Mouse (Mus musculus): ENCODE measurements around the gene 5730522E02Rik.
A peak's percentile ranks its signal among the peaks of the same experiment; 100 is the strongest.

5730522E02Rik gene

DNA sequence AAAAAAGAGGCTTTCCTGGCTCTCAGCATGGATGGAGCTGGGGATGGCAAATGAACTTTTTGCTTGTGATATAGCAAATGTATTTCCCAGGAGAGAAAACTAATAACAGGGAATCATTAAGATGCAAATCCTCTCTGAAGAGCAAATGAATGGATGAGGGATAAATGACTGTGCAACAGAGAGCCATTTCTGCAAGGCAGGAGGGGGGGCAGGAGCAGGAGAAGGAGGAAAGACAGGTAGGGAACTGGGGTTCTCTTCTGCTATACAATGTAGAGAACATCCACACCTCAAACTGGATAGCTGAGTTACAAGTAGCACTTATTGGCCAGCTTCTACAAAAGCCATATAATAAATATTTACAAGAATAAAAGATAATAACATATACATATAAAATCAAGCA is 390.8 kb downstream of the 5730522E02Rik start:
- no peak for DNase-seq (ENCODE audit: low read depth, low spot score)

- no peak for DNase-seq (ENCODE audit: low read depth, low spot score)
Measured at GRCm38 (mm10) chr11:25813446-25813845, 397.1 kb downstream of the 5730522E02Rik start.

DNA sequence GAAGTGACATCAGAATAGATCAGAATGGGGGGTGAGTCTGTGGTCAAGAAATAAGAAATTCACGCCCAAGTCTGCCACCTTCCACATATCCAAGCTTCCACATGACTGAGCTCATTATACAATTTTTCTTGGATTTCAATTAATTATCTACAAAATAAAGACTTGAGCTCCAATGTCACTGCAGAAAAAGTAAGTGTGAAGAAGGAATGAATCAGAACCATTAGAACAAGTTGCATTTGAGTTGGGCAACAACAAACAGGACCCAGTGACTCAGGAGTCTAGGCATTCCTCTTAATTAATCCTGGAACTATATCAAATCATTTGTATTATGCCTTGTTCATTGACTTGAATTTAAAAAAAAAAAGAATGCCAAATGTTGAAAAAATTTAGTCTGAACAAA is 422.9 kb downstream of the 5730522E02Rik start:
- no peak for DNase-seq (ENCODE audit: low read depth, low spot score)

GRCm38 (mm10) chr11:25772231-25772630 is 438.3 kb downstream of the 5730522E02Rik start:
- no peak for DNase-seq (ENCODE audit: low read depth, low spot score)

DNA sequence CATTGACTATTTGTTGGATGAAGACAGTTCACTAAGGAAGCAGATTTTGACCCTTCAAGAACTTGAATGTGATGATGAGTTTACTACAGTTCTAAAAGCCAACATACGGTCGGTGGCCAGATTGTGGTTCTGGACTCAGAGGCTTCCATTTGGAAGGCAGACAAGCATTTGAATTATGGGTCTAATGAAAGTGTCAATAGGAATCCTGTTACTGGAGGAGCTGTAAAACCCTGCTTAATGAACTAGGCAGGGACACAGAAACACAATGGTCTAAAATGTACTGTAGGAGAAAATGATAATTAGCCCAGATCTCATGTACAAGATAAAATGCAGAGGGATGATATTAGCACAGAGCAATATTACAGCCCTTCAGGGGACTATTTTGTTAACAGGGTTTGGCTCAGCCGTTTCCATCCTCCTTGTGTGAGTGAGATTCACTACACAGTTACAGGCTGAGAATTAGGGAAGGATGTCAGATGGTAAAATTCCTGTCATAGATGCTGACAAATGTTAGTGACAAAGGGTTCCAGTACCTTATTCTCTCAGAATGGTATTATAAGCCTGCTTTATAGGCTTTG is 439.5 kb downstream of the 5730522E02Rik start:
- DNase-seq (ENCODE audit: low read depth, low spot score) = no peak

DNA sequence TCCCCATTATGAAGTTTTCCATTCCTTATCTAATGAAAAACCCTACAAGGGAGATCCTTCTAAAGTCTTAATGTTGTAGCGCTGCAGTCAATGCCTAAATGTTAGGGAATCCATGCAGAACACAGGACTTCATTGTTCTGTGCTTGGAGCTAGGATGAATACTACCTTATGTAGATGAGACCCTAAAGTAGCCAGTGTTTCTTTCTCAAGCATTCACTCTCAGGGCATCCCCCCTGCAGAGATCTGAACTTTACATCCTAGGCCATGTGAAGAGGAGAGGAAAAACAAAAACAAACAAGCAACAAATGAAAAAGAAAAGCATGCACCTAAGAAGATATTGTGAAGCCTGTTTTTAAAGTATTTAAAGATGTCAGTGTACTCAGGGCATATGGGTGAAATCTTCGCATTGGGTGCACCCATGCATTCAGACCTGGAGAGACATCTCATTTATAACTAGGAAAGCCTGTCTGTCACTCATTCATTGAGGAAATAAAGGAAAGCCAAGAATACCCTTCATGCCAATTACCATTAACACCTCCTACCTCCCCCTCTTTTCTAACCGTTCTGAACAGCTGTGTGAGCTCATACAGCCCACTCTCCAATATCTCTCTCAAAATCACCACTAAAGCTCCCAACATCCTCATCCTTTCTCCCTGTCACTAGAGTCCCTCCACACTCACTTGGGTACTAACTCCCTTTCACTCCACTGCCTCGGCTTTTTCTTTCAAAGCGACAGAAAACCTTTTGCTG is 442.8 kb downstream of the 5730522E02Rik start:
- peak; percentile 15 for DNase-seq (ENCODE audit: low read depth, low spot score)

GRCm38 (mm10) chr11:25753156-25753899 is 457.2 kb downstream of the 5730522E02Rik start:
- DNase-seq (ENCODE audit: low read depth, low spot score) = no peak

DNA sequence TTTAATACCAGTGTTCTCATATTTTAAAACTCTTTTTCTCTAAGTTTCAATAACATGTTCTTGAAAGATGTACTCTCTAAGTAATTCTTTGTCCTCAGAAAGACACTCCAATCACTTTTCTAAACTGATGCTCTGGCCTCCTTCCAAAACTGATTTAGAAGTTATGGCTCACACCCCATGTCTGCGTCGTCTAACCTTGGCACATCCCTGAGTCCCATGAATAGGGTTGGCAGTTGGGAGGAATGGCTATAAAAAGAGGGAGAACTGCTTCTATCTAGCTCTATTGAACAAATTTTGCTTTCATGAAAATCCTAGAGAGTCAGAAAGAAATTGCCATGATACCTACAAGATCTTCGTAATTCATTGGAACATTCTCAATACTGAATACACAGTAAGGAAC is 458.1 kb downstream of the 5730522E02Rik start:
- no peak for DNase-seq (ENCODE audit: low read depth, low spot score)

DNA sequence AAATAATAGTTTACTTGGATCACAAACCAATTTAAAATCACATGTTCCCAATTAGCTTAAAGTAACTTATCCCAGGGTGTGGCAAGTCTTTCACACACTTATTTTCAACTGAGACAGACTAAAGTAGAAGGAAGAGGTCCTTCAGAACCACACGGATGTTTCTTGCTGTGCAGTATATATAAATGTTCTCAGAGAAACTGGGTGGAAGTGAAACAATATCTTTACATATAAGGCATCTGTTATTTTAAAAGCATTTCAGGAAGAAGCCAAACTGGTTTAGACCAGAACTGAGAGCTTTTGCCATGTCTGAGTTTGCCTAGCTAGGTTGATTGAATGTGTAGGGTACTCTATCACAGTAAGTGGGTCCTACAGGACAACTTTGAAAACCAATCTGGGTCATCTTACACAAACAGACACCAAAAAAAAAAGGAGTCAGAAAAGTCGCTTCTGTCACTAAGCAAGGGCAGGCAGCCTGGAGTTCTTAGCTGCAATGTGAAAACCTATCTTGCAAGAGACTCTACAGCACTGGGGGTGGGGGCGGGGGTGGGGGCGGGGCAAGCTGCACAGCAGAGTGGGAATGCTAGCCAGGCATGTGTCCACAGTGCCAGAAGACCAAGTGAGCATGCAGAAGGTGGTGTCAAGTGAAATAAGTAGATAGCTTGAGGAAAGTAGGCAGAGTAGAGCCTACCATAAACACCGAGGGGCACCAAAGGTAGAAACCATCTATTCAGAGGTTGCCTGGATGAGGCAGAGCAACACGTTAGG is 463.3 kb downstream of the 5730522E02Rik start:
- no peak for DNase-seq (ENCODE audit: low read depth, low spot score)

- no peak for DNase-seq (ENCODE audit: low read depth, low spot score)
Measured at GRCm38 (mm10) chr11:25743664-25744063, 466.9 kb downstream of the 5730522E02Rik start.

- no peak for DNase-seq (ENCODE audit: low read depth, low spot score)
Measured at GRCm38 (mm10) chr11:25737255-25737654, 473.3 kb downstream of the 5730522E02Rik start.

DNA sequence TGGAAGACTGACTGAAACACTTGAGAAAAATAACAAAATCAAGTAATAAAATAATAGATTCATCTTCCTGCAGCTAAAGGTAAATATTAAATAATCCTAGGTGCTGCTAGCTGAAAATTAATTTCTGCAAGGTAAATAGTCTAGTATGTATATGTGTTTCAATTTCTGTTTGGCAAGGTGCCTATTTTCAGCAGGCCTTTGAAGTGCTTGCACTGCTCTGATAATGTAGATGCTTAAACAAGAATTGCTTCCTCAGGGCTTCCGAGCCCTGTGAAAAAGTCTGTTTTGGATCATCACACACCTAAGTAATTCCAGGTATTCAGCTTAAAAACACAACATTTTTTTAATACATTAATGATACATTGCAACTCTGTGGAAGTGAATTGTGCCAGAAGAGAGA is 481.1 kb downstream of the 5730522E02Rik start:
- no peak for DNase-seq (ENCODE audit: low read depth, low spot score)

GRCm38 (mm10) chr11:25715447-25716321 is 494.9 kb downstream of the 5730522E02Rik start:
- no peak for DNase-seq (ENCODE audit: low read depth, low spot score)

GRCm38 (mm10) chr11:25710559-25710958 is 500.0 kb downstream of the 5730522E02Rik start:
- no peak for DNase-seq (ENCODE audit: low read depth, low spot score)

GRCm38 (mm10) chr11:25709892-25710291 is 500.7 kb downstream of the 5730522E02Rik start:
- no peak for DNase-seq (ENCODE audit: low read depth, low spot score)

GRCm38 (mm10) chr11:25704332-25705168 is 506.0 kb downstream of the 5730522E02Rik start:
- no peak for DNase-seq (ENCODE audit: low read depth, low spot score)

- DNase-seq (ENCODE audit: low read depth, low spot score) = no peak
Measured at GRCm38 (mm10) chr11:25702791-25703190, 507.8 kb downstream of the 5730522E02Rik start.

- DNase-seq (ENCODE audit: low read depth, low spot score) = peak; percentile 66
Measured at GRCm38 (mm10) chr11:25697508-25698193, 512.9 kb downstream of the 5730522E02Rik start.

GRCm38 (mm10) chr11:25696168-25696567 is 514.4 kb downstream of the 5730522E02Rik start:
- DNase-seq (ENCODE audit: low read depth, low spot score) = peak; percentile 41
